Mouse (Mus musculus): ENCODE measurements around the gene Tmem59l. TPM values are rescaled to one million over a fixed set of nuclear protein-coding genes. Genes with fewer than 3 reads are reported as not detected.

The Tmem59l gene
- total and polyA plus RNA-seq, 3 experiments: 0.03 TPM; not detected in 2

GRCm38 (mm10) chr8:70460199-70460598 lies 27.0 kb downstream of the Tmem59l start:
- no peaks in the 10 kb centered on the region for H3K27me3 ChIP-seq (ENCODE audit: insufficient read depth, low read length)
- no peak for TF ChIP-seq TAL1 (conservative IDR thresholded peaks at IDR 0.05; ENCODE audit: low read depth, low read length)
- no peak for TF ChIP-seq POLR2AphosphoS5 (IDR thresholded peaks at IDR 0.05; ENCODE audit: insufficient replicate concordance, low read depth, low read length)
- TF ChIP-seq CTCF (IDR thresholded peaks at IDR 0.05; ENCODE audit: low read depth, low read length): no peak
- no peak for TF ChIP-seq GATA1 (IDR thresholded peaks at IDR 0.05; ENCODE audit: borderline replicate concordance, low read length)
- no peak for TF ChIP-seq GATA2 (IDR thresholded peaks at IDR 0.05; ENCODE audit: borderline replicate concordance, low read depth, low read length)
- peaks cover 94% of the 10 kb centered on the region for H3K36me3 ChIP-seq (replicated peaks)
- peaks cover 43% of the 10 kb centered on the region for H3K4me1 ChIP-seq (ENCODE audit: insufficient read depth, low read depth, low read length)
- H3K4me3 ChIP-seq (ENCODE audit: low read depth, low read length): no peak overlapping the region
- ATAC-seq (ENCODE audit: extremely low read depth, insufficient number of reproducible peaks, low FRiP score, poor library complexity, severe bottlenecking) (no peak), DNase-seq (ENCODE audit: low spot score) (no peak)
- peaks cover 7% of the 10 kb centered on the region for H3K9me3 ChIP-seq (replicated peaks)

GRCm38 (mm10) chr8:70459636-70460035 lies 27.5 kb downstream of the Tmem59l start:
- peaks cover 7% of the 10 kb centered on the region for H3K9me3 ChIP-seq (replicated peaks)
- no peaks in the 10 kb centered on the region for H3K27me3 ChIP-seq (ENCODE audit: insufficient read depth, low read length)
- peaks cover 41% of the 10 kb centered on the region for H3K4me1 ChIP-seq (ENCODE audit: insufficient read depth, low read depth, low read length)
- no peak for ATAC-seq (ENCODE audit: extremely low read depth, insufficient number of reproducible peaks, low FRiP score, poor library complexity, severe bottlenecking)
- DNase-seq (ENCODE audit: low spot score): no peak
- no peak for TF ChIP-seq TAL1 (conservative IDR thresholded peaks at IDR 0.05; ENCODE audit: low read depth, low read length)
- no peak for TF ChIP-seq POLR2AphosphoS5 (IDR thresholded peaks at IDR 0.05; ENCODE audit: insufficient replicate concordance, low read depth, low read length)
- H3K4me3 ChIP-seq (ENCODE audit: low read depth, low read length): no peak overlapping the region
- H3K36me3 ChIP-seq (replicated peaks): peaks cover 92% of the 10 kb centered on the region

- peaks cover 92% of the 10 kb centered on the region for H3K36me3 ChIP-seq (replicated peaks)
- H3K4me3 ChIP-seq (ENCODE audit: low read depth, low read length): no peak overlapping the region
- H3K9me3 ChIP-seq (replicated peaks): peaks cover 7% of the 10 kb centered on the region
- DNase-seq (ENCODE audit: low spot score) (no peak), ATAC-seq (ENCODE audit: extremely low read depth, insufficient number of reproducible peaks, low FRiP score, poor library complexity, severe bottlenecking) (no peak)
- peaks cover 45% of the 10 kb centered on the region for H3K4me1 ChIP-seq (ENCODE audit: insufficient read depth, low read depth, low read length)
- H3K27me3 ChIP-seq (ENCODE audit: insufficient read depth, low read length): no peaks in the 10 kb centered on the region
- TF ChIP-seq GATA2 (IDR thresholded peaks at IDR 0.05; ENCODE audit: borderline replicate concordance, low read depth, low read length) (no peak), POLR2AphosphoS5 (IDR thresholded peaks at IDR 0.05; ENCODE audit: insufficient replicate concordance, low read depth, low read length) (no peak), TAL1 (conservative IDR thresholded peaks at IDR 0.05; ENCODE audit: low read depth, low read length) (no peak), CTCF (IDR thresholded peaks at IDR 0.05; ENCODE audit: low read depth, low read length) (no peak), GATA1 (IDR thresholded peaks at IDR 0.05; ENCODE audit: borderline replicate concordance, low read length) (no peak)
Measured at GRCm38 (mm10) chr8:70458462-70458861, 28.7 kb downstream of the Tmem59l start.

DNA sequence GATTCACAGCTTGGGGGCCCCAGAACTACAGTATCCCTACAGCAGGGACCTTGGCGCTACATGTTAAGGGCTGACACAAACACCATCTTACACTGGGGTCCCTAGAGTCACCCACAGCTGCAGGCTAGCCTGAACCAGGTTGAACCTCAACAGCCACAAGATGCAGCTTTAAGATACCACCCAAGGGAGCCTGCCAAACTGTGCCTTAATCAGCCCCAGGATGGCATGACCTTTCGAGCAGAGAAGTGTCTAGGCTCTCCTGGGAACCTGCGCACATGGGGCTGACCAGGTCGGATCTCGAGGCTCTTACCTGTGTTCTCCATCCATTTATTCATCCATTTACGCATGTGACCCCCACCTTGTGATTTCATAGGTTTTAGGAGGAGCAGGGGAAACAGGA lies 29.3 kb downstream of the Tmem59l start:
- Histone ChIP-seq H3K27me3 (ENCODE audit: insufficient read depth, low read length) (no peaks in the 10 kb centered on the region), H3K9me3 (replicated peaks) (peaks cover 7% of the 10 kb centered on the region), H3K36me3 (replicated peaks) (peaks cover 94% of the 10 kb centered on the region), H3K4me1 (ENCODE audit: insufficient read depth, low read depth, low read length) (peaks cover 49% of the 10 kb centered on the region), H3K4me3 (ENCODE audit: low read depth, low read length) (no peak overlapping the region)
- no peak for DNase-seq (ENCODE audit: low spot score)
- no peak for TF ChIP-seq POLR2AphosphoS5 (IDR thresholded peaks at IDR 0.05; ENCODE audit: insufficient replicate concordance, low read depth, low read length)
- no peak for TF ChIP-seq GATA1 (IDR thresholded peaks at IDR 0.05; ENCODE audit: borderline replicate concordance, low read length)
- TF ChIP-seq GATA2 (IDR thresholded peaks at IDR 0.05; ENCODE audit: borderline replicate concordance, low read depth, low read length): no peak
- TF ChIP-seq CTCF (IDR thresholded peaks at IDR 0.05; ENCODE audit: low read depth, low read length): no peak
- no peak for TF ChIP-seq TAL1 (conservative IDR thresholded peaks at IDR 0.05; ENCODE audit: low read depth, low read length)
- ATAC-seq (ENCODE audit: extremely low read depth, insufficient number of reproducible peaks, low FRiP score, poor library complexity, severe bottlenecking): no peak

- ATAC-seq (ENCODE audit: extremely low read depth, insufficient number of reproducible peaks, low FRiP score, poor library complexity, severe bottlenecking): no peak
- Histone ChIP-seq H3K27me3 (ENCODE audit: insufficient read depth, low read length) (peaks cover 4% of the 10 kb centered on the region; the same call in 1 of the 2 replicates), H3K4me1 (ENCODE audit: insufficient read depth, low read depth, low read length) (peaks cover 55% of the 10 kb centered on the region), H3K36me3 (replicated peaks) (peaks cover 94% of the 10 kb centered on the region), H3K9me3 (replicated peaks) (peaks cover 12% of the 10 kb centered on the region), H3K4me3 (ENCODE audit: low read depth, low read length) (no peak overlapping the region)
- TF ChIP-seq POLR2AphosphoS5 (IDR thresholded peaks at IDR 0.05; ENCODE audit: insufficient replicate concordance, low read depth, low read length): no peak
- no peak for TF ChIP-seq TAL1 (conservative IDR thresholded peaks at IDR 0.05; ENCODE audit: low read depth, low read length)
- no peak for TF ChIP-seq CTCF (IDR thresholded peaks at IDR 0.05; ENCODE audit: low read depth, low read length)
- TF ChIP-seq GATA1 (IDR thresholded peaks at IDR 0.05; ENCODE audit: borderline replicate concordance, low read length): no peak
- no peak for TF ChIP-seq GATA2 (IDR thresholded peaks at IDR 0.05; ENCODE audit: borderline replicate concordance, low read depth, low read length)
- DNase-seq (ENCODE audit: low spot score): no peak
Measured at GRCm38 (mm10) chr8:70456996-70457395, 30.2 kb downstream of the Tmem59l start.

GRCm38 (mm10) chr8:70453852-70454251 lies 33.3 kb downstream of the Tmem59l start:
- Histone ChIP-seq H3K4me3 (ENCODE audit: low read depth, low read length) (no peak overlapping the region), H3K36me3 (replicated peaks) (peaks cover 95% of the 10 kb centered on the region), H3K4me1 (ENCODE audit: insufficient read depth, low read depth, low read length) (peaks cover 74% of the 10 kb centered on the region), H3K27me3 (ENCODE audit: insufficient read depth, low read length) (peaks cover 5% of the 10 kb centered on the region; the same call in 1 of the 2 replicates), H3K9me3 (replicated peaks) (peaks cover 7% of the 10 kb centered on the region)
- TF ChIP-seq TAL1 (conservative IDR thresholded peaks at IDR 0.05; ENCODE audit: low read depth, low read length): no peak
- TF ChIP-seq POLR2AphosphoS5 (IDR thresholded peaks at IDR 0.05; ENCODE audit: insufficient replicate concordance, low read depth, low read length): no peak
- no peak for ATAC-seq (ENCODE audit: extremely low read depth, insufficient number of reproducible peaks, low FRiP score, poor library complexity, severe bottlenecking)
- no peak for DNase-seq (ENCODE audit: low spot score)

Measured in G1E (cell line).